Mouse (Mus musculus) MEL-GATA-1-ER (cell line): ENCODE measurements around the gene Stx19.
A peak's percentile ranks its signal among the peaks of the same experiment; 100 is the strongest.

Experiments used
- DNase-seq: peaks from one replicate; pipeline ENCODE4 v3.0.0-alpha.2; 2012; ENCODE audit warnings: low read depth; ENCODE audit errors: extremely low read depth

Gene Stx19

DNA sequence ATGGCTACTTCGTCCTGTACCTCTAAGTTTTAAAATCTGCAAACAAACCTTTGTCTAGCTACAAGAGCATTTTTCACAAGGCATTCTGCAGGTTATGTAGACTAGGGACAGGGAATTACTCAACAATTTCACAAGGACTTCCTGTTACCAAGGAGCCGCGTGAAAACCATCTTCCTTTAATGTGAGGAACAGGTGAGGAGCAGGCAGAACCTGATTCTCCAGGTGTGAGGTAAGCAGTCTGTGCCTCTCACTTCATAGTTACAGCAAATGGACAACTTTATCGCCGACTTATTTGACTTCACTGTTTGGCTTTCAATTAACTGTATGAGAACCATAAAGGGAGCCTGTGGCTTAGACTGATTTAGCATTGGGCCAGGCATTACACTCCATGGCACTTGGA, at the start of gene Stx19:
Gene Stx19, plus strand, starts transcription at position 186 of the 400 bp plus-strand sequence.
- DNase-seq: no peak

DNA sequence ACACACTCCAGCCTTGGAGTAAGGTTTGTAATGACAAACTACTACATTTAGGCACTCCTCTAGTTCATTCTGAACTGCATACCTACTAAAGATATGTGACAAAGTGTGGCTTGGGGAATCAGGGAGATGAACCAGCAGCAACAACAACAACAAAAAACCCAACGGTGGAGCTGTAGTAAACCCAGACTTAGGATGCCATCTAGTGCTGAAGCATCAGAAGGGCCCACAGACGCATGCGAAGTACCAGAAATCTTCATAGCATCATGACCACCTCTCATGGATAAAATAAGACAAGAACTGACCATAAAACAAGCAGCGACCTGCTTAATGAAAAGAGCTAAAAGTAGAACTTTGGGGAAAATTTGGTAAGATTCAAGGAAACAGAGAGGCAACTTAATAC, 41.0 kb upstream of the Stx19 start:
- no peak for DNase-seq

DNA sequence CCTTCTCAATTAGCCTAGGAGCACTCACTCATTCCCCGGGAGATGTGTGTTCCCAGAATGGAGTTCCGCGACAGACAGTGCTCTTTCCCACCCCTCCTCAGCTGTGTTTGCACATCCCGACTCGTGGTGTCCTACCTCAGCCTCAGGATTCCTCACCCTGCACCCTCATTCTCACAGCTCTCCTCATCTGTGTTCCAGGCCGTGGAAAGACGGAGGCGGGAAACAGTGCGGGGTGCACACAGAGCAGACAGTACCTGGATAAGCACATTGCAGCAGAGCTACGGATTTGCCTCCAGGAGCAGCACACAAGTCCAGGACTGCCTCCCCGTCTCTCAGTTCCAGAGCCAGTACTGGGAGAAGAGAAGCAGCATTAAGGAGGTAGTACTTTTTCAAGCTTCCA, 38.4 kb upstream of the Stx19 start:
- DNase-seq: no peak

DNA sequence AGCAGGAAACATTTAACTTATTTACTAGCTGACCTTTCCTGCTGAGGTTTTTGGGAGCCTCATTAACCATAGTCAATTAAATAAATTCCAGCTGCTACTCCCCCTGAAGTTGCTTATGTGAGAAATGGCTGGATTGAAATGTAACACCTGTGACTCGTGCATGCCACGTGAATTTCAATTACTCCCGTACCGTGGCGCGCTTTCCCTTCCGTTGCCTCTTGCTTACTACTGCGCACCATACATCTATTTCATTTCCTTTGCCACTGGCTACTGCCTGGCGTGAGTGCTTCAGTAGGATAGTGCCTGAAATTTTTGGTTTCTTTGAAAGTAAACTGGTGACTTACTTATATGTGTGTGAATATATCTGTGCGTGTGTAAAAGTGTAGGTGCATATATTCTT, 36.2 kb upstream of the Stx19 start:
- no peak for DNase-seq

DNA sequence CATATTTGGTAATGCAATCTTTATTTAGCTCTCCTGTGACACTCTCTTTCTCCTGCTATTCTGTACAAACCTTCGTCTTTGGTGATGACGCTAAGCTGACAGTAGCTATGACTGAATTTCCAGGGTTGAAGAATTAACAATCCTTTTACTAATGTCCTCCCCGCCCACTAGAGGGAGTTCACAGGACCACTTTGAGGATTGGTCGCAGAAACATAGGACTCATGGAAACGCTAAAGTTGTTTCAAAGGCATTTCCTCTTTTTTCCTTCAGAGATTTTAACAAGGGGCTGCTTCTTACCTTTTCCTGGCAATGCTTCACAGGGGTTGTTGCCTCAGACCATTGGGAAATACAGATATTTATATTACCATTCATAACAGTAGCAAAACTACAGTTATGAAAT, 32.2 kb upstream of the Stx19 start:
- peak; percentile 17 for DNase-seq

DNA sequence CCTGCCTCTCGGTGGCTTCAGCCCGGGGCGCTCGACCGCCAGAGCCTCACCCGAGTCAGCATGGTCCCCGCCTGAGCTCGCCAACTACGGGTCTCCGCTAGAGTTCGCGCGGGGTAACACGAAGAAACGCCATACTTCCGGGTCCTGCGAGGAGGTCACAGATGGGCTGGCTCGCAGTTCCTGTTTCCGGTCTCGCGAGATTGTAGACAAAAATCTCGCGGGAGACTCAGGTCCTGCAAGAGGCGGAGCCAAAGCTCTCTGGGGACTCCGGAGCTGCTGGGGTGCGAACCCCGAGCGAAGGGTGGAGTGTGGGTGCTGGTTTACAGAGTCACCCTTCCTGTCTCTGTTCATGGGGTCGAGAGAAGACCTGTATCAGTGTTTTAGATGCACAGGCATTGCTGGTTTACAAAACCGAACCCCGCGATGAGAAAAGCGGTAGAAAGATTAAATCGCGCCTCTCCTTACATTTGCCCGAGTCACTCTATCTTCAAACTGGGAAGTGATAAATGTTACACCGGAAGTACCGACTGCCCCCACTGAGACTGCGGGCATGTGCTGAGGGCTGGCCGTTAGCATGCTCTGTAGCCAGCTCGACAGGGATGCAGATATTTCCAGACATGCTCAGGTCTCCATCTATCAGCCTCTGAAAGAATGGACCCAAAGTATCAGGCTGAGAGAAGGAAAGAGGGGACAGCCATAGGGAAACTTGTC, 27.7 kb upstream of the Stx19 start, which contains the start of gene Nsun3:
Gene Nsun3, minus strand, starts transcription at position 198 of the 711 bp plus-strand sequence.
- peak; percentile 93 for DNase-seq

DNA sequence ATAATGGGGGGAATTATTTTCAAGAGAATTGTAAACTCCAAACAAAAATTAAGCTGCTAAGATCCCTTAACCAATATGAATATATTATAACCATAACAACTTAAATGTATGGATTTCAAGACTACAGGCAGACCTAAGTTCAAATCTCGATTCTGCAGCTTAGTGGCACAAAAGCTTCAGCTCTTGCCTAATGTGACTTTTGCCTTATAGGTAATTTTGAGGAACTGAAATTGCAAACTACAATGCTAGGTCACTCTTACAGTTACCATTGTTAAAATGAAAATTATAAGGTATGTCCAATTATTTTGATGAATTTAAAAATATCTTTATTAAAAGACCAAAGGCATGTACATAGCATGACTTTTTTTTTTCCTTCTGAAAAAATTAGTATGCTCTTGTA, 17.9 kb upstream of the Stx19 start:
- DNase-seq: no peak

DNA sequence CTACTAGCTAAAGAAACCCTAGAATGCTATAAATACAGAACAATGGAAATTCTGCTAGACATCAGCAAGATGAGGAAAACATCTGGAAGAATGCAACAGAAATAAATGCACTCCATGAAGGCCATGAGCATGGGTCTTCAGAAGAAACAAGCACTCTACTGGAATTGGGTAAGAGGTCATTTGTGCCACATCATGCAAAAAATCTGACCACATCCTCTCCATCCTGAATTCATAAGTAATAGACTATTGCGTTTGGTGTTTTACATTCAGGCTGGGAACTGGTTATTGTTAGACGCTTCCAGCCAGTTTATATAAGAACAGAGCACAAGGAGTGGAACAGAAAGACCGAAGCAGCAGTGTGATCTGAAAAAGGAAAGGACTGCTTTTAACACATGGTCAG, 15.7 kb upstream of the Stx19 start:
- no peak for DNase-seq

DNA sequence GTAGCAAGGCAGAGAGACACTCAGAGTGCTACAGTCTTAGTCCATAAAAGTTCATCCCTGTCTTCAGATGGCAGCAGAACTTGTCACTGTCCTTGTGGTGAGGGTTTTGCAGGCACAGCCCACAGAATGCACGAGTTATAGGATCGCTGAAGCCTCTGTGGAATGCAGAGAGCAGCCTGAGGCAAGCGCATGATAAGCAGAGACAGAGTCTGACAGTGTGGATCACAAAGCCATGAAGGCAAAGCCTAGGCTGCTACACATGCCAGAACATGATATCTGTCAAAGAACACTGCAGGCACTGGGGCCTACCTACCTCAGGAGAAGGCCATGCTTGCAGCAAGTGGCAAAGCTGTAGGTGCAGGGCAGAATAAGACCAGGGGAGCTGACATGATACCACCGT, 15.1 kb upstream of the Stx19 start:
- no peak for DNase-seq

DNA sequence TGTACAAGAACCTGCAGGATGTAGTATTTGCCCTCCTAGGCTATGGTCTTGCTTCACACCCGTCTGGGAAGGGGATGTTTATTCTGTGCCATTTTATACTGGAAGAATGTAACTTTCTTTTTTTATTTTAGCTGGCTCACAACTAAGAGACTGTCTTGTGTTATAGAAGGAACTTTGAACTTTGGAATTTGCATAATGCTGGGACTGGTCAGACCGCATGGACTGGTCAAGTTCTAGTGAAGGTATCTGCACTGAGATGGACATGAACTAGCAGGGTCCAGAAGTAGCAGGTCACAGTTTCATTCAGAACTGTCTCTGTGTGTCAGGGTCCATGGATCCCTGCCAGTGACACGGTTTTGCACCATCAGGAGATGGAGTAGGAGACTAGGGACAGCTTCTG, 14.6 kb upstream of the Stx19 start:
- no peak for DNase-seq

DNA sequence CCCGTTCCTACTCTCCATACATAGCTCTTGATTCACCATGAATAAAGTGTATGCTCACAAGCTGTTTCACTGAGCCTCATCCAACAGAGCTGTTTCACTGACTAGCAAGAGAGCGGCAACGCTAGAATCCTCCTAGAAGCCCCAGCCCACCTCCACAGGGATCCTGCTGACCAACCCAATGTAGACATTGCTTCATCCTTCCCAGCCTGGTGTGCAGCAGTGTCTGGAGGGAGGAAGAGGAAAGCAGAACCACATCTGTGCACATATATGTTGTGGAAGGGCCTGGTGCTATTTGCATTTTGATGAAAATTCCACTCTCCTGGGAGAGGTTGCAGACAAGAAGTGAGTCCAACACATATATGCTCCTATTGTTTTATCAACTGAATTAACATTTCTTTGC, 9.9 kb upstream of the Stx19 start:
- DNase-seq: no peak

DNA sequence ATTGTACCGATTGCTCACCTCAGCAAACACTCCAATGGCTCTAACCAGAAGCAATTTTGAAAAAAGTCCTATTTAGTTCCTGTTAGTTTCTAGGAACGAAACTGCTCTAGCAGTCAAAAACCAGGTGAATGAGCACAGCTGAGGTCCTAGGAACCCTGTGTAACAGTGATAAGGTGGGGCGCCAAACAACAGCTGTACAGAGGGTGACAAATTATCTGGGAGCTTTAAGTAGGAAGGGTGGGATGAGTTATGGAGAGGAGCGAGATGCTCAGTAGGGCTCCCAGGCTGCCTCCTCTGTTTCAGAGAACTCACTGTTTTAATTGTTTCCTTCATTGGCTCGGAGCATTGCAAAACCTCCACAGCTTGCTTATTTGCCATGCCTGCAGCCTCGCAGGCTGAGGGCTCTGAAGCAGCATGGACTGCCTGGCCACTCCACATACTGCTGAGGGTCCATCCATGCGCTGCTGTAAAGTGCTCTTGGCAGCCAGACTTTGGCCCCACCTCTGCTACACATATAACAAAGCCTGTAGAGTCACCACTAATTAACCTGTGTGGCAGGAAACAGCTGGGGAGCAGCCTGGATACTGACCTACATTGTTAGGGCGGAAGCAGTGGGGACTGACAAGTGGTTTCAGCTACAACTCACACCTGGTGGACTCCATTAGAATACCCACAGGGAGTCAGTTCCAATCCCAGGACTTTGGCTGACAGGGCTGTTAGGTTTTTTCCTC, 7.1 kb upstream of the Stx19 start:
- DNase-seq: no peak

DNA sequence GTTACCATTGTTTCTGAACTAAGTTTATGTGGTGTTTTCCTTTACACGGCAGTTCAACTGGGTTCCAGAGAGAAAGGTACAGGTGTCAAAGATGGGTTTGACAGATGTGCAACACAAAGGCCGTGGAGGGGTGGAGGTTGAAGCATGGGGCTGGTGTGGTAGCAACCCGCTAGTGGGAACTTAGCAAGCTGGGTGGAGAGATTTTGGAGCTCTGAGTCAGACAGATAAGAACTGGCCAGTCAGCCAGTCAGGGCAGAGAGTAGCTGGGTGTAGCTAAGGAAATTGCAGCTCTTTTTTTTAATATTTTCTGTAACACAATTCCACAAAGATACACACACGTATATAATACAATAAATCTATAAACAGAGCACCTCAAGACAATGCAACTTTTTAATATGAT, 3.6 kb upstream of the Stx19 start:
- no peak for DNase-seq

DNA sequence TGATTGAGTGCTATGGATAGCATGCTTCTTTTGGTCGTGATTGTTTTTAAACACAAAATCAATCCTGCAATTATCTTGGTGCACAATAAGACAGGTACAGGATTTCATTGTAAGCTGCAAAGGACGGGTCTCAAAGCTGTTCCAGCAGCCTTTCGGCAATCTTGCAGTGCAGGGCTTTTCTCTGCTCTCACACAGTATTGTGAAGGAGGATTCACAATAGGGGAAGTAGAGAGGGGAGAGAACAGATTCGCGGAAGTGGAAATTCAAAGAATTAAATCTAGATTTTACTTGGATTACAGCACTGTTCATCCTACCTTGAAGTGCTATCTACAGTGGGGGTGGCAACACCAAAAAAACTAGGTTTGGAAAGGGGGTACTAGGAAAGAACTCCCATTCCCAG, 686 bp upstream of the Stx19 start:
- DNase-seq: no peak

DNA sequence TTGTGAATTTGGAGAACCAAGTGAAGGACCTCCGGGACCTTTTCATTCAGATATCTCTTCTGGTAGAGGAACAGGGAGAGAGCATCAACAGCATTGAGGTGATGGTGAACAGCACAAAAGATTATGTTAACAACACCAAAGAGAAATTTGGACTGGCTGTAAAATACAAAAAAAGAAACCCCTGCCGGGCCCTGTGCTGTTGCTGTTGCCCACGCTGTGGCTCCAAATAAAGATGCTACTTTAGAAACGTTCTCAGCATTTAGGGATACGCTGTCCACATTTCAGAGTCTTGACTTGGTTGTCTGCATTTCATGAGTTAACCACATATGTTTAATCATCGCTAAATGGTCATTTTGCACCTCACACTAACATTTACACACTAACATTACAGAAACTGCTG, 8.0 kb downstream of the Stx19 start:
- no peak for DNase-seq

DNA sequence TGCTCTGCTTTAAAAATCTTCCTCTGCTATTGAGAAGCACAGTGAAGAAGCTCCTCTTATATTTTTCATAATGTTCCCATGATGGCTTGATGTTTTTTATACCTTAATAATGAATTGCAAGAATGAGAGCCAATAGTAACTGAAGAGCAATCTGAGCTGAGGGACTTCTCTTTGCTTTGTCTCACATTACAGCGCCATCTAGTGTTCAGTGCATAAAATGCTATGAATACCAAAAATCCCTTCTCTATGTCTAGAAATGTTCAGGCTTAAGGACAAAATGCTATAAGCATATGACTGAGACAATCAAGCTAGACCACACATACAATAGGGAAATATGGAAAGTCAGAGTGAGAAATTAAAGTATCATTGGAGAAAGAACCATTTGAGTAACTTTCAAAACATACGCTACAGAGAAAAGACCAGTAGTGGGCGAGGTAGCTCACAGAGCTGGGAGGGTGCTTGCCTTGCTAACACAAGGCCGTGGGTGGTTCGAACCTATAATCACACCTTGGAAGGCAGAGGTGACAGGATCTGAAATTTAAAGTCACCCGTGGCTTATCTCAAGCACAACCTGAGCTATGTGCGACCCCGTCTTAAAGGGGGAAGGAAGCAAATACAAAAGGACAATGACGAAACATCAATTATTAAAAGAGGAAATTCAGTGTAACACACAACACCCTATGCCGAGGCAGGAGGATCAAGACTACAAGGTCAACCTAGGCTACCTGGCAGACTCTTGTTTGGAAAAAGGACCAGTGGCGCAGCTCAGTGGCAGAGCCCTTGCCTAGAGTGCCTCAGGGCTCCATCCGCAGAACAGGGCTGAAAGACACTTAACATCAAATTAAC, 11.9 kb downstream of the Stx19 start:
- peak; percentile 36 for DNase-seq

DNA sequence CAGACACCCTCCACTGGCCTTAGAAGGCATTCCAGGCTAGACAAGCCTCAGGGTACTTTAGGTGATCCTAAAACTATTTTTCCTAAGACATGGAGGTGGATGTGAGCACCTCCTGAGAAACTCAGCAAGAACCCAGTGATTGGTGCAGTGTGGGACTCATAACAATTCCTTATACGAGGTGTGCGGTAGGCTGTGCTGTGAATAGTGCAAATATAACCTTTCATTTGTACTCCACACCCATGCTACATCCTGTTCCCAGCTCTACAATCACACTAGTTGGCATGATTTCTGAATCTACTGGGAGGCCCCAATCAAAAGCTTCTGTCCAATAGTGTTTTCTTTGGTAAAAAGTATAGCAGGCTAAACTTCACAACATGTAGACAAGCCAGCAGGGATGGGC, 17.6 kb downstream of the Stx19 start:
- DNase-seq: no peak

DNA sequence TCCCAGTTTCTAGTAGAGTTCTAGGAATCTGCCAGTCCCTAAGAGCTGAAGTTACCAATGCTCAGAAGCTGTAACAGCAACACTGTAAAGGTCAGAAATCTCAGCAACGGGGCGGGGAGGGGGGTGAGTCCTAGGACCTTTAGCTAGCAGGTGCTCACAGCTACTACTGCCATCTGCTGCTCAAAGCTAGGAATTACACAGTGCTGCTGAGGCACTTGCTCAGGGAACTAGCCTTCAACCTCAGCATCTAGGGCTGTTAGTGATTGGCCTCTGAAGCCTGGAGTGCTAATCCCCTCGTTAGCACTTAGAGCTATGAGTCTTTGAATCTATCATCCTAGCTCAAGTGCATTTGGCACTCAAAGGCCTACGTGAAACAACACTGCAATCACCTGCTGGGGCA, 18.0 kb downstream of the Stx19 start:
- no peak for DNase-seq

DNA sequence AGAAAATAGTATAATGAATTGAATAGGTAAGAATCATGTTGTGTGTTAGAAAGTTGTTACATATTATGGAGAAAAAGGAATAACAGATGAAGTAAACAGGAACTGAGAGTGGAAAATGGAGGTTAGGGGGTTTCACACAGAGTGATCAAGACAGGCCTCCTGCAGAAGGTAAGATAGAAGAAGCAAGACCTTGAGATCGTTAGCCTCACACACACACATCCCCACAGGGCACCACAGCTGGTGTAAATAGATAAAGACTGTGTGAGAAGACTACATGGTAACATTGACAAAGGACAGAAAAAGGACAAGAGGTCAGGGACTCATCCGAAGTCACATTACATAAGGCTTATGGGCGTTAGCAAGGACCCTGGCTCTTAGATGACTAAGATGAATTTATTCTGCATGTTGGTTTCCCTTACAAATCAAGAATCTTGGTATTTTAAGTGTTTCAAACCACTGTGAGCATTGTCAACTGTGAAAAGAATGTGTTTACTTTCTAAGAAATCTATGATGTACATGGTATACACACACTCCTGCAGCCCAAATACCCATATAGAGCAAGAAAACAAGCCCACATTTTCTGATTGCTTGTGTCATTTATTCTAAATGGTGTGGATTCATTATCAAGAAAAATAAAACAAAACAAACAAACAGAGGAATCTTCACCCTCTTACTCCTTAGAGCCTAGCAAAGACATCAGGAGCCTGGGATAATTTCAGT, 19.7 kb downstream of the Stx19 start:
- DNase-seq: no peak

DNA sequence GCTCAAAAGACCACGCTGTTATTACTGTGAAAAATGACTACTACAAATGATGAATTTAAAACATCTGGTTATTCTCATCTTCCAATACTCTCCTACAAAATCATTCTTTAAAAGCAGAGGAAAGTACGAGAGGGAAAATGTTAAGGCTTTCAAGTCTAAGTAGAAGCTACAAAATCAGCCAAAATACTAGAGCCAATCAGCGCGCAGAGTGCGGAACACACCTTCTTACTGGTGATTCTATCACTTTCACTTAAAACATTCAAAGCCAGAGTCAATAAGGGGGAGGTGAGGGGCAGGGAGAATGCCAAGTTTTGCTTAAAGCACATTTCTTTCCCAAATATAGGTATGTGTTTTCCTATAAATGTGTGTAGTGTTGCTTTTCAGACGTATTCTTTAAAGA, 30.9 kb downstream of the Stx19 start:
- no peak for DNase-seq

DNA sequence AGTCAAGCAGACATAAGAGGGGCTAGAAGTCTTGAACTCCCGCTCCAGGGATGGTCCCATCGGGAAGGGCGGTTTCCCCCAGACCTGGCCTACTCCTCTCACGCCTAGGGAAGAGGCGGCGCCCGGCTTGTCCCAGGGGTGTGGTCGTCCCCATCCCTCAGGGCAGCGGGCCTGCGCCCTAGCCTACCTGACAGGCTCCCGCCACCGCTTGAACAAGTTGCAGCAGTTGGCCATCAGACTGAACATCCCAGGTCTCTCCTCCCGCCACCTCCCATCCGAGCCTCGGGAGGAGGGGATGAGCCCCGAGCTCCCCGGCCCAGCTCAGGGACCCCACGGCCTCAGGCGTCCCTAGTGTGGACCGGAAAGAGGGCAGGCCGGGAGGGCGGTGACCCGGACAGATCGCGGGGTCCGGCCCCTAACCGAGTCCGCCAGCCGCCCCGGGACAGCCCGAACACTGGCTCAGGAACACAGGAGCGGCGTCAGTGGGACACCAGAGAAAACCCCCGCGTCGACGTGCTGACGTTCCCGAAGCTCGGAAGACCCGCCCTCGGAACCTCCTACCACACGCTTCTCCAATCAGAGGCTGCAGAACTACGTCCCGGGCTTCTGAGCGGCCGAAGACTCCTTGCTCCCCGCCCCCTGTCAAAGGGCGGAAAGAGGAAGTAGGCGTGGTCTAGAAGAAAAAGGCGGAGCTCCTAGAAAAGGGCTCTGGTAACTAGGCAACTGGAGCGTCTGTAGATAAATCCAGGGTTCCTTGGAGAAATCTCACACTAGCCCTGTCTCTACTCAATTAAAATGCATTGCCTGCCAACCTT, 32.2 kb downstream of the Stx19 start, which contains the start of gene Arl13b:
Gene Arl13b, minus strand, starts transcription at position 543 of the 815 bp plus-strand sequence.
- DNase-seq: peak; percentile 92
